Mouse (Mus musculus): ENCODE data around the gene 4930544D05Rik.

The 4930544D05Rik gene

GRCm38 (mm10) chr11:70655571-70656455 lies 40.2 kb downstream of the 4930544D05Rik start:
- peak; percentile 77 for DNase-seq (ENCODE audit: low read depth, low spot score)

- peak; percentile 61 for DNase-seq (ENCODE audit: low read depth, low spot score)
Measured at GRCm38 (mm10) chr11:70656456-70656927, 40.8 kb downstream of the 4930544D05Rik start.

- peak; percentile 13 for DNase-seq (ENCODE audit: low read depth, low spot score)
Measured at GRCm38 (mm10) chr11:70656964-70657363, 41.3 kb downstream of the 4930544D05Rik start, which contains the start of gene Eno3. Gene Eno3 (plus strand): TSS chr11:70657202.

- no peak for DNase-seq (ENCODE audit: low read depth, low spot score)
Measured at GRCm38 (mm10) chr11:70657573-70657972, 41.9 kb downstream of the 4930544D05Rik start.

- DNase-seq (ENCODE audit: low read depth, low spot score) = no peak
Measured at GRCm38 (mm10) chr11:70657991-70658390, 42.3 kb downstream of the 4930544D05Rik start.

- peak; percentile 53 for DNase-seq (ENCODE audit: low read depth, low spot score)
Measured at GRCm38 (mm10) chr11:70658521-70658920, 42.9 kb downstream of the 4930544D05Rik start.

- DNase-seq (ENCODE audit: low read depth, low spot score) = no peak
Measured at GRCm38 (mm10) chr11:70658942-70659341, 43.3 kb downstream of the 4930544D05Rik start.

- DNase-seq (ENCODE audit: low read depth, low spot score) = no peak
Measured at GRCm38 (mm10) chr11:70660571-70660970, 44.9 kb downstream of the 4930544D05Rik start.

GRCm38 (mm10) chr11:70663101-70663500 lies 47.5 kb downstream of the 4930544D05Rik start:
- no peak for DNase-seq (ENCODE audit: low read depth, low spot score)

GRCm38 (mm10) chr11:70663957-70664356 lies 48.3 kb downstream of the 4930544D05Rik start:
- DNase-seq (ENCODE audit: low read depth, low spot score) = no peak

- DNase-seq (ENCODE audit: low read depth, low spot score) = no peak
Measured at GRCm38 (mm10) chr11:70664741-70665140, 49.1 kb downstream of the 4930544D05Rik start.
